Mouse (Mus musculus) kidney, adult 9 months (tissue): ENCODE measurements around the gene Mtss1l.
"Not testable (repeated sequence)": the region's sequence is repeated elsewhere in the genome, so short reads cannot be mapped to it uniquely, and the experiment has no call there.

ENCODE experiments used
- DNase-seq: peaks from one replicate; pipeline ENCODE4 v3.0.0; 2022

Gene Mtss1l

GRCm38 (mm10) chr8:110786501-110786900, 65.2 kb downstream of the Mtss1l start:
- DNase-seq: not testable (repeated sequence)

- peak; percentile 64 for DNase-seq
These were observed 65.7 kb downstream of the Mtss1l start for GRCm38 (mm10) chr8:110786934-110787333.

- DNase-seq: peak; percentile 69
These were observed 66.2 kb downstream of the Mtss1l start for GRCm38 (mm10) chr8:110787411-110787954.

- no peak for DNase-seq
These were observed 67.7 kb downstream of the Mtss1l start for GRCm38 (mm10) chr8:110788981-110789380.

GRCm38 (mm10) chr8:110789571-110789970, 68.3 kb downstream of the Mtss1l start:
- no peak for DNase-seq

- DNase-seq: no peak
These were observed 69.0 kb downstream of the Mtss1l start for GRCm38 (mm10) chr8:110790270-110790669.
